In genomic region chr19:3440667-3441066, GRCm38 (mm10) we compare ENCODE assay signal across 18 mouse cellular contexts. TPM values are rescaled to one million over a fixed set of nuclear protein-coding genes. Genes with fewer than 3 reads are reported as not detected.
DNase-seq lines count a peak whose midpoint lies in the region; ATAC-seq and TF ChIP-seq lines count a peak whose summit lies in the region.
"Had no signal": no experiment of that assay in that cellular context is flagged by ENCODE, and none has a peak within 500 bp of the region (broad histone marks: within the 10 kb centered on the region; RNA-seq: fewer than 3 reads in every experiment).

No protein-coding gene starts in this region.

- no peaks in the 10 kb centered on the region for H3K9me3 ChIP-seq in hindbrain, embryonic 14.5 days (ENCODE audit: control insufficient read depth, low read length)
- H3K9me3 ChIP-seq in hindbrain, embryonic 11.5 days (ENCODE audit: control insufficient read depth, low read length): no peaks in the 10 kb centered on the region
- H3K9me3 ChIP-seq in forebrain, embryonic 16.5 days (ENCODE audit: control insufficient read depth, low read length): no peaks in the 10 kb centered on the region
- H3K9me3 ChIP-seq: heart, embryonic 10.5 days; liver, embryonic 13.5 days had no signal

- intact Hi-C loops in left cerebral cortex, adult 2 months (cut with DNase I): no loop called here

- no peaks in the 10 kb centered on the region for H3K36me3 ChIP-seq in hindbrain, embryonic 14.5 days (replicated peaks; ENCODE audit: control insufficient read depth, insufficient read depth)
- H3K36me3 ChIP-seq in hindbrain, embryonic 11.5 days (ENCODE audit: control insufficient read depth, insufficient read depth, low read length): no peaks in the 10 kb centered on the region
- no peaks in the 10 kb centered on the region for H3K36me3 ChIP-seq in forebrain, embryonic 16.5 days (ENCODE audit: control insufficient read depth, insufficient read depth)
- H3K36me3 ChIP-seq: heart, embryonic 10.5 days; liver, embryonic 13.5 days had no signal

- H3K4me1 ChIP-seq in hindbrain, embryonic 14.5 days (replicated peaks; ENCODE audit: control insufficient read depth, insufficient read depth, low read length): no peaks in the 10 kb centered on the region
- H3K4me1 ChIP-seq in hindbrain, embryonic 11.5 days (replicated peaks; ENCODE audit: control insufficient read depth, insufficient read depth, low read length): no peaks in the 10 kb centered on the region
- peaks cover 7% of the 10 kb centered on the region for H3K4me1 ChIP-seq in forebrain, embryonic 16.5 days (replicated peaks; ENCODE audit: control insufficient read depth, insufficient read depth, low read length)
- H3K4me1 ChIP-seq: heart, embryonic 10.5 days; liver, embryonic 13.5 days had no signal

- peak overlapping the region; percentile 36; the same call in 1 of the 2 replicates for H3K27ac ChIP-seq in hindbrain, embryonic 14.5 days
- H3K27ac ChIP-seq in hindbrain, embryonic 11.5 days (ENCODE audit: low read depth, low read length): no peak overlapping the region
- H3K27ac ChIP-seq in forebrain, embryonic 16.5 days (ENCODE audit: low read length): no peak overlapping the region
- no peak overlapping the region for H3K27ac ChIP-seq in left cerebral cortex, adult 2 months
- H3K27ac ChIP-seq: heart, embryonic 10.5 days; liver, embryonic 13.5 days had no signal

- 0 out of 2 replicates have a peak overlapping the region, but pooled peaks have one; percentile 8 for H3K9ac ChIP-seq in hindbrain, embryonic 14.5 days
- no peak overlapping the region for H3K9ac ChIP-seq in hindbrain, embryonic 11.5 days (ENCODE audit: low read depth, low read length)
- H3K9ac ChIP-seq in forebrain, embryonic 16.5 days (replicated peaks; ENCODE audit: low read depth, low read length): no peak overlapping the region; the same call in 1 of the 2 replicates
- H3K9ac ChIP-seq: liver, embryonic 13.5 days had no signal

- no peak for DNase-seq in hindbrain, embryonic 14.5 days (ENCODE audit: low spot score)
- DNase-seq in hindbrain, embryonic 11.5 days (ENCODE audit: low spot score): no peak
- DNase-seq in thymus, postnatal 4 days: peak; percentile 48
- no peak for DNase-seq in thymus, postnatal 14 days
- DNase-seq in left cerebral cortex, adult 2 months (ENCODE audit: extremely low spot score in 1 of 2, low spot score in 2 of 2): no peak
- DNase-seq: cerebellum, adult 9-11 months; embryo, embryonic 11 days; gastrocnemius, postnatal 10 days; kidney, adult 8-10 months; liver, embryonic 13.5 days; right cerebral cortex, postnatal 25 days had no signal

- H3K4me3 ChIP-seq in hindbrain, embryonic 14.5 days (replicated peaks; ENCODE audit: low read length): no peak overlapping the region
- H3K4me3 ChIP-seq in hindbrain, embryonic 11.5 days (ENCODE audit: low read depth, low read length): no peak overlapping the region
- H3K4me3 ChIP-seq in forebrain, embryonic 16.5 days (replicated peaks; ENCODE audit: low read length): no peak overlapping the region
- no peak overlapping the region for H3K4me3 ChIP-seq in left cerebral cortex, adult 2 months
- H3K4me3 ChIP-seq: heart, embryonic 10.5 days; liver, embryonic 13.5 days had no signal

- H3K27me3 ChIP-seq in hindbrain, embryonic 14.5 days (ENCODE audit: control insufficient read depth, insufficient read depth, low read length): no peaks in the 10 kb centered on the region
- H3K27me3 ChIP-seq in hindbrain, embryonic 11.5 days (ENCODE audit: control insufficient read depth, insufficient read depth, low read length): no peaks in the 10 kb centered on the region
- no peaks in the 10 kb centered on the region for H3K27me3 ChIP-seq in forebrain, embryonic 16.5 days (replicated peaks; ENCODE audit: control insufficient read depth, insufficient read depth, low read length)
- H3K27me3 ChIP-seq: liver, embryonic 13.5 days had no signal

- TF ChIP-seq CTCF in left cerebral cortex, adult 2 months (IDR thresholded peaks at IDR 0.05): no peak

- ATAC-seq in hindbrain, embryonic 14.5 days (ENCODE audit: low FRiP score): peak; percentile 18; the same call in 1 of the 2 replicates
- no peak for ATAC-seq in hindbrain, embryonic 11.5 days (ENCODE audit: low FRiP score)
- ATAC-seq in forebrain, embryonic 16.5 days: peak; percentile 59
- no peak for ATAC-seq in erythroid progenitor cell, adult 5-6 weeks (replicated peaks; ENCODE audit: low FRiP score, poor library complexity, severe bottlenecking)
- ATAC-seq: lung, postnatal 0 days; Patski had no signal

- WGBS in hindbrain, embryonic 14.5 days: 62% methylated on average over 5 of the region's 5 CpGs
- 74% methylated on average over 5 of the region's 5 CpGs for WGBS in hindbrain, embryonic 11.5 days
- 12% methylated on average over 5 of the region's 5 CpGs for WGBS in forebrain, embryonic 16.5 days

- H3K4me2 ChIP-seq in hindbrain, embryonic 14.5 days (replicated peaks): peak overlapping the region; percentile 14; the same call in 1 of the 2 replicates
- H3K4me2 ChIP-seq in hindbrain, embryonic 11.5 days (replicated peaks; ENCODE audit: low read depth, low read length): no peak overlapping the region
- H3K4me2 ChIP-seq in forebrain, embryonic 16.5 days (ENCODE audit: low read length): peak overlapping the region; percentile 20; the same call in 1 of the 2 replicates
- H3K4me2 ChIP-seq: liver, embryonic 13.5 days had no signal

RNA-seq across cellular contexts. Expression of gene Gal, which starts 26.3 kb away (rescaled TPM):
- 16.2 and 22.4 TPM in 2 replicates for polyA plus RNA-seq in hindbrain, embryonic 14.5 days (2014; fragmentation: Nextera tagmentation; extraction: Ambion mirVana)
- 1.3 and 3.5 TPM in 2 replicates for polyA plus RNA-seq in hindbrain, embryonic 11.5 days (2014; fragmentation: Nextera tagmentation; extraction: Ambion mirVana)
- polyA plus RNA-seq in forebrain, embryonic 16.5 days (2015; fragmentation: Nextera tagmentation; extraction: Ambion mirVana): 2.2 and 9.8 TPM in 2 replicates
- under 1 TPM in 1 of 2 experiments, not detected in 1; 0.56 TPM for total RNA-seq in left cerebral cortex, adult 2 months (2021)
- total RNA-seq in erythroid progenitor cell, adult 5-6 weeks (2015; ENCODE audit: low replicate concordance): not detected in 2 replicates
- total RNA-seq in erythroid progenitor cell, adult 5-6 weeks (2017; ENCODE audit: low replicate concordance): not detected in 2 replicates
- total RNA-seq: hematopoietic stem cell, adult 5-6 weeks; megakaryocyte-erythroid progenitor cell, adult 5-6 weeks had no signal
- polyA plus RNA-seq: liver, embryonic 13.5 days; Patski had no signal

RNA-seq across cellular contexts. Expression of gene Tesmin, which starts 52.0 kb away (rescaled TPM):
- polyA plus RNA-seq in hindbrain, embryonic 14.5 days (2014; fragmentation: Nextera tagmentation; extraction: Ambion mirVana): 0.18 and 0.48 TPM in 2 replicates
- 0.36 and 0.38 TPM in 2 replicates for polyA plus RNA-seq in hindbrain, embryonic 11.5 days (2014; fragmentation: Nextera tagmentation; extraction: Ambion mirVana)
- 0.24 and 0.32 TPM in 2 replicates for polyA plus RNA-seq in forebrain, embryonic 16.5 days (2015; fragmentation: Nextera tagmentation; extraction: Ambion mirVana)
- total RNA-seq in left cerebral cortex, adult 2 months (2021): under 1 TPM; 0.19 to 0.36 TPM
- 1.7 TPM in 1 of 2 replicates, not detected in the other for total RNA-seq in erythroid progenitor cell, adult 5-6 weeks (2015; ENCODE audit: low replicate concordance)
- total RNA-seq in erythroid progenitor cell, adult 5-6 weeks (2017; ENCODE audit: low replicate concordance): not detected in 2 replicates

Comparison
In these comparisons a context has a peak if more than half of its experiments do, and no peak if none do; other contexts are left out.
1. ATAC-seq: peak in hindbrain, embryonic 14.5 days (single experiment) and forebrain, embryonic 16.5 days (single experiment); none in hindbrain, embryonic 11.5 days (single experiment) and erythroid progenitor cell, adult 5-6 weeks (single experiment).